Mouse (Mus musculus): ENCODE data around the gene Spock1.

The Spock1 gene

DNA sequence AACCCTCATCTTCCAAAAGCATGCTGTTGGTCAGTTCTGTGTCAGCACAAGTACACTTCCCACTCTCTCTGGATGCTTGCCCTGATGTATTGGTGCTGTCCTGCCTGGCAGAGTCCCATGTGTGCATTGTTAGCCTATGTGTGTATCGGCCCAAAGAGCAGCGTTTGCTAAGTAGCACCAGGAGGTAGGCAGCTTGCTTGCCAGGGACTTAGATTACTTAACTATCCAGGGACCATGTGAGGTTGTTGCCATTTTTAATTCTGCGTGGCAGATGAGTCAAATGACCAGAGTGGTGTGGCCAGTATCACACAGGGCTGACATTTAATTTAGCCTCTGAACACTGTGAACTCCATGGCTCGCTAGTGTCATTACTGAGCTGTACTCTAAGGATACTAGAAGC, 256.9 kb downstream of the Spock1 start:
- no peak for DNase-seq (ENCODE audit: low read depth)

DNA sequence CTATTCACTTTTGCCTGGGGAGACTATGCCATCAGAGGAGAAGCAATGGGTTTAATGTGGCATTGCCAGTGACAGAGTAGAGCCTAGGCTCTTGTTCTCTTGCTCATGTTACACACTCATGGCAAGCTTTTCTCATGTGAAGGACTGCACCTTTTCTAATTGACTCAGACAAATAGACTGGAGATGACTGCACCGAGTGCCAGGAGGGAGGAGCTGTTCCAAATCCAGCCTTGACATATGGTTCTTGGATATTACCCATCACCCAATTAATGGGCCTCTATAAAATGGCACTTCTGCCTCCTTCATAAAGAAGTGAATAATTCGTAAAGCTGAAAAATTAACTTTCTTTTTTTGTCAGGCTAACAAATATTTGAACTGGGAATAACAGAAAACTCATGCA, 259.3 kb downstream of the Spock1 start:
- no peak for DNase-seq (ENCODE audit: low read depth)

DNA sequence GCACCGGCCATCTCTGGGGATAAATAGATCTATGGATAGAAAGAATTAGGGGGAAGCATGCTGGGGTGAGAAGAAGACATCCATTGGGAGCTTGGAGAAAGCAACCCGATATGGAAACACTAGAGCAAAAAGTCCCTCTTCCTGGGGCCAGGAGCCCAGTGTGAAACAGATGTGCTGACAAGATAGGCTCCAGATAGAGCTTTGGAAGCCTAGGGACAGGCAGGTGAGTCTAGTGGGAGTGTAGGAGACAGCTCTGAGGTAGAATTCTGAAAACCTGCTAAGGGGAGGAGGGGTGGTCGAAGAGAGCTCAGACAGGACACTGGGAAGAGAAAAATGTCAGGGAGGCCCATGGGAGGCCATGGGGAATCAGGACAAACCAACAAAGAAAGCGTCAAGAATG, 260.7 kb downstream of the Spock1 start:
- DNase-seq (ENCODE audit: low read depth): no peak

DNA sequence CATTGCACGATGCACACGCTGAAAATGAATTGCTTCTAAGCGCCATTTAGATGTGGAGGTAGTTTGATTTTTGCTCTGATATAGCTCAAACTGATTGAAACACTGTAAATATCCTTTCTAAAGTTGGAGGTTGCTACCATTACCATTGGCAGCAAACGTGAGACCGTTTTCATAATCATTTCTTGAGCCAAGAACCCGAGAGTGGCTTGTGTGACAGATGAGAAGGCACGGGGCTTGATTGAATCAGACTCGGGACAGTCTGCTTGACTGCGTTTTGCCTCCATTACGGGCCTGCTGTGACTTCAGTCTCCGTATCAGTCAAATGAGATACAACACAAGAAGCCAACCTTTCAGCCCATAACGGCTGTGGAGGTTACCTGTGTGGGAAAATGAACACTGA, 265.1 kb downstream of the Spock1 start:
- DNase-seq (ENCODE audit: low read depth): no peak

DNA sequence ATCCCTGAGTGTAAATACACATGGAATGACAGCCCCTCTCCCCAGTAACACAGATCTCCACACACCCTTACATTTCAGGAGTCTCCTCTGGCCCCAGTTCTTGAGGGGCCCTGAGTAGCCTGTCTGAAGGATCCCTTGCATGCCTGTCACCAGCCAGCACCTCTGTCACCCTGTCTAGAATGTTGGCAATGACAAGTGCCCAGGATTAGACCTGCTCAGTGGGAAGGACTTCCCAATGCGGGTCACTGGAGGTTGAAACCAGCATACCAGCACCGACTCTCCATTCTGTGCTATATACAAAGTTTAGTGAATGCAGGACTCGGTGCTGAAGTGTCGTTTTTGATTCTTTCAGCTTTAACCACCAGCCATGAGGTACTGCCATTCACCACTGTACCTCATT, 266.5 kb downstream of the Spock1 start:
- DNase-seq (ENCODE audit: low read depth): no peak

DNA sequence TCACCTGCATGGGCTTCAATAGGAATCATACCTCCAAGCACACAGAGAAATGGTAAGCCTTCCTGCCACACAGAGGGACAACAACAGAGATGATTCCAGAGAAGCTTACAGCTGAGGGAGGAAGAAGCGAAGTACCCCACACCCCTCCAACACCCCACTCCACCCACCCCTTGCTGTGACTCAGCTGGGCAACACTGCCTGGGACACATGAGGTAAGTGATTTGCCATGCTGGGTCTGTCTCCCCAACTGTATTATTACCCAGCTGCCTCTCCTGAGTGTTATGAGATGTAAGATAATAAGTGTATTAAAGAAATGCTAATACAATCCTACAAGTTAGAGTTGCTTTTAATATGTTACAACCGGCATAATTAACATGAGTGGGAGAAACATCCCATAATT, 267.2 kb downstream of the Spock1 start:
- no peak for DNase-seq (ENCODE audit: low read depth)

DNA sequence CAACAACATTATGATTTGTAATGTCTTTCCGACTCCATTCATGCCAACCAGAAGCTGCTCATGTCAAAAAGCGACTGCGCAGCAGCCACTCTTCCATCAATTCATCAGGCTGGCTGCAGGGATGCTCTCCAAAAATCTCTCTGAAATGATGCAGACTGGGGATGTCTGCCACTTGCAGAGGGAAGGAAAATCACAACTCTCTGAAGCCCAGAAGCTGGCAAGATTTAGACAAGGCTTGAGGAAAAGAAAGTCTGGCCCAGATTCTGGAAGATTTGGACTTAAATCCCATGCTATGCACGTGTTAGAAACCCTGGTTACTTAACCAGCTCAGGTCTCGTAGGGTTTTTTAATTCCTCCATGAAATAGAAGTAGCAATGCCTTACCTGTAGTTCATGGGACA, 269.3 kb downstream of the Spock1 start:
- DNase-seq (ENCODE audit: low read depth): no peak

DNA sequence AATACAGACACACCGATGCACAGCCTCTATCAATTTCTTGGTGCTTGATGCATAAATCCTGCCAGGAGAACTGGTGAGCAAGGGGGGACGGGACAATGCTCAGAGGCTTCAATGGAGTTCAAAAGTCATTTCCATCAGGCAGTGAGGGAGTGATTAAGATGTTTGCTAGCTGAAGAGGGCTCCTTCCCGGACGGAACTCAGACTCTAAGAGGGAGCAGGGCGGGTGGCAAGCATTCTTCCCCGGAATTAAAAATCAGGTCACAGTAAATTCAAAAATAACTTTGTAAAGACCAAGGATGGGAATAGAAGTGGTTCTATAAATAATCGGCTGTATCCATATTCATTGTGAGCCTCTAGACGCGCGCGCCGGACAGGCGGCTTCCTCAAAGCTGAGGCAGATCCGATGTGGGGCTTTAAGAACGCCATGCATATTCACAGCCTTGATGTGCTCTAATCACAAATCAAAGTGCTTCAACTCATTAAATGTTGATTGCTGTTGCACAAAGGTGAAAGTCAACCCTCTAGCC, 270.5 kb downstream of the Spock1 start:
- no peak for DNase-seq (ENCODE audit: low read depth)

DNA sequence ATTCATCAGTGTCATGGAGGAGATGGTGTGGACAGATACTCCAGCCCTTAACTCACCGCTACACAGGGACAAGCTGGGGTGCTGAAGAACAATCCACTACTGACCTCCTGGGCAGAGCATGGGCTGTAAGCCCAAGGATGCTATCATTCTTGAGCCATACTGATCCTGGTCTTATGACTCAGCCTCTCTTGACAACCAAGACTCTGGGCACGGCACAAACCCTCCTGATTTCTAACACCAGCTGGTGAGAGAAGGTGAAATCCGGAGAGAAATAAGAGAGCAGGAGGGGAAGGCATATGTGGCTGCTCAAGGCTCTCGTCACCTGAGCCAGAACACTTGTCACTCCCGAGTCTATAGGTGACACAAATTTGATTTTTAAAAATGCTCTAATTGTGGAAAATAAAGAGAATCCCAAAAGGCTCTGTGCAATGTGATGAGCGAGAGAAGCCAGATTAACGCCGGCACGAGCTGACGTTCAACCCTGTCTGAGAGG, 271.0 kb downstream of the Spock1 start:
- no peak for DNase-seq (ENCODE audit: low read depth)

DNA sequence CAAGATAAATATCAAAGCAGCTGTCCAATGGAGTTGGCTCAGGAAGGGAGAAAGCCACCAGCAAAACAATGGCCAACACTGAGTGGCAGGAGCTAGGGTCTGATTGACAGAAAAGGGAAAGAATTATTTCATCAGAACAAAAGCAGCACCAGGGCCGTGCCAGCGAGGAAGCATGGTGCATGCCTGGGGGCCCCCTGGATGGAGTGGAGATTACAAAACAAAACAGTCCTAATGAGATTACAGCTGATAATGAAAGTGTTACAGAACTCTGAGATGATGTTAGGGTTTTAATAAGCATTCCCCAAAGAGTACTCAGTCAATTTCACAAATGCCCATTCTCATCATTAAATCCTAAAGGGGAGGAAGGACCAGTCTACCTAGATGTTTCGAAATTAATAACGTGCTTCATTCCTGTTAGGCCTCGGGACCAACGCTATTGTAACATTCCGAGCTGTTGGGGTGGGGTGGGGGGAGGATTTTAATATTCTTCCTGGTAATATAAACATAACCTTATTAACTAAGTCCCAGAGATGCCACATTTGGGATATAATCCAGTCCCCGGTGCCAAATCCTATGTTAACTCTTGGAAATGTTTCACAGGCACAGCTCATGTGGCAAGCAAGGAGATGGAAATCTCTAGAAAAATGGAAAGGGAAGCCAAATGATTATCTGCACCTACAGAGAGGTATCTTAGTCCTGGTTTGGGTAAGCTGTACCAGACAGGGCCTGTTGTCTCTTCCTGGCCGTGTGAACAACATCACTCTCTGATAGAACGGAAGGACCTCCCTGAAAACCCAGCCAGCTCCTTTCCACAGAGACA, 271.7 kb downstream of the Spock1 start:
- DNase-seq (ENCODE audit: low read depth): no peak

DNA sequence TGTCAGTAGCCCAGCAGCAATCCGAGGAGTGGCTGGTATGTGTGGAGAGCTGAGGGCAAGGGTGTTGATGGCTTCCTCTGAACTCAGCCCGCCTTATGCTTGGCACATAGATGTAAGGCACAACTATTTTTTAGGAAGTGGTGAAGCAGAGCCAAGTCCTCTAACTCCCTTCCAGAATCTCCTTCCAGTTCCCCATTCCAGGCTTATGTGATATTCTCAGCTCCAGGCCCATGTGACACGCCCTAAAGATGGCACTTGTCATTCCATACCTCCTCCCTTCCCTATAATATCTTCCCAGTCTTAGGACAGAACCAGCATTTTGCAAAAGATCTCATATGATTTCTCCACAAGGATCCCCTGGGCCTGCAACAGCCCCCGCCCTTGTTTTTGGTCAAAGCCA, 277.6 kb downstream of the Spock1 start:
- DNase-seq (ENCODE audit: low read depth): no peak

DNA sequence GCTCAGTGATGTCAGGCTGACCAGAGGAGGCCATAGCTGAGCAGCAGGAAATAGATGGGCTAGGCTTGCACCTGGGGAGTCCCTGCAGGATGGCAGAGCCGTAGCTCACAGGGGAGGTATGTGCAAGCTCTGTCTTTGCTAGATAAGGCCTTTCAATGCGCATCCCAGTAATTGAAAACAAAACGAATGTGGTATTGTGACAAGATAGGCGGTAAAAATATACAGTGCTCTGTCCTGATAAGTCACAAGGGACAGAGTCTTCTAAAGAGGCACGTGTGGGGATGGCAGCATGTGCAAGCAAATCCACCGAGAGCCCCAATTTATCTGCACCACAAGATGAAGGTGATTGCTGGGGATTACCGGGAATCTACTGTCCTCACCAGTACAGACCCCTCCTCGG, 279.9 kb downstream of the Spock1 start:
- DNase-seq (ENCODE audit: low read depth): no peak

DNA sequence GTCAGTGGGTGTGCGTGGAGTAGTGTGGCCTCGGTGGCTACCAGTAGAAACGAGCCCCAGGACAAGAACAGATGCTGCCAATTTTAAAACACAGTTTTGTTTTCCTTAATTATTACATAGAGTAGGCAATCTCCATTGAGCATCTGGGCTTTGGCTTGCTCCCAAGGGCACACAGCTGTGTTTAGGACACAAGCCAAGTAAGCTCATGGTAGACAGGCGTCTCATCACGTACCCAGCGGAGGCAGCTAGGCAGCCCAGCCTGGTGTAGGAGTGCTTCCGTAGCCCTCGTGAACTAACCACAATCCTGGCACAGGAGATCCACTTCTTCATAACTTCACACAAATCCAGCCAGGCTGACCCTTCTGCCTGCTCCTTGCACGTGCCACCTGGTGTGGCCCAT, 281.7 kb downstream of the Spock1 start:
- DNase-seq (ENCODE audit: low read depth): no peak

DNA sequence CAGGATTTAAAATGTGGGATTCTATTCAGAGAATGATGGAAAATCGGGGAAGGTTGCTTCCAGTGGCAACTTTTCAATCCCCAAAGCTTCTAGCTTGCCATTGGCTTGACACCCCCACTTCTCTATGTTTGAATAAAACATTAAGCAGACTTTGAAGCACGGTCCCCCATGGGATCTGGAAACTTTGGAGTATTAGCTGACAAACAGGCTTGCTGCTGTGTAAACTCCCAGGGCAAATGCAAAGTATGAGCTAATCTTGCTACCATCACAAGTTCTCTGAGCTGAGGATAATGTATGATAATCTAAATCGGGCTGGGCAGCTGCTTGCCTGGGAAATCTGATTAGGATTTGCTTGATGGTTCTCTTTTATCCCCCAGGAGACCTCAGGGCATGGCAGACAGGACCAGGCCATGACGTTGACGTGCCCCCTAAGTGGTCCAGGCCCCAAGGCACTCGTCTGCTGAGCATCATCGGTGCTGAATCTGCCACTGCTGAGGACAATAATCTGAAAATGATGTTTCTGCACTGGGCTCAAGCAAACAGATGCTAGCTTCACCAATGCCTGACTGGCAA, 284.1 kb downstream of the Spock1 start:
- no peak for DNase-seq (ENCODE audit: low read depth)

DNA sequence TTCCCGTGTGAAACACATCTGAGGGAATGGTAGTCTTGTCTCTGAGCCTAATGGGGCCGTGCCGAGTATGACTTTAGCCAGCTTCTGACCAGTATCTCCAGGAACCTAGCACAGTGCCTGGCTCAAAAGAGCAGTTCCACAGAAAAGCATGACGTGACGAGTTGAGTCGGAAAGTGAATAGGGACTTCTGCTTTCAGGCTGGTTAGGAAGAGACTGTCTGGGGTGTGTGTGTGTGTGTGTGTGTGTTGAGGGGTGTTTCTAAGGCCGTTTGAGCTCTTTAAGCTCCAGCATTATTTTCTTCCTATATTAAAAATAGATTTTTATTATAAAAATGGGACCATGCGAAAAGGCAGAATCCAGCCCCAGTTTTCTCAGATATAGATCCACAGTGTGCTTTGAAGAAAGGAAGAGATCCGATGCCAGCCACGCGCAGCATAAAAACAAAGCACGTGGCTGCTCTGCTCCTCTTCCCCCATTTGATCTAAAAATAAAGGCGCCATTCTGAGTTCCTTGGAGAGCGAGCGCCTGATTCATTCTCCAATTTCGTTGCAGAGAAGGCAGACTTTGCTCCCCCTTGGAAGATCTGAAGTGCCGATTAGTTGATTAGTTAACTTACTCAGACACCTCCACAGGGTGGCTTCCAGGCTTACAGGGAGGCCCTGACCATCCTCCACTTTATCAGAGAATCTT, 288.9 kb downstream of the Spock1 start:
- DNase-seq (ENCODE audit: low read depth): no peak

DNA sequence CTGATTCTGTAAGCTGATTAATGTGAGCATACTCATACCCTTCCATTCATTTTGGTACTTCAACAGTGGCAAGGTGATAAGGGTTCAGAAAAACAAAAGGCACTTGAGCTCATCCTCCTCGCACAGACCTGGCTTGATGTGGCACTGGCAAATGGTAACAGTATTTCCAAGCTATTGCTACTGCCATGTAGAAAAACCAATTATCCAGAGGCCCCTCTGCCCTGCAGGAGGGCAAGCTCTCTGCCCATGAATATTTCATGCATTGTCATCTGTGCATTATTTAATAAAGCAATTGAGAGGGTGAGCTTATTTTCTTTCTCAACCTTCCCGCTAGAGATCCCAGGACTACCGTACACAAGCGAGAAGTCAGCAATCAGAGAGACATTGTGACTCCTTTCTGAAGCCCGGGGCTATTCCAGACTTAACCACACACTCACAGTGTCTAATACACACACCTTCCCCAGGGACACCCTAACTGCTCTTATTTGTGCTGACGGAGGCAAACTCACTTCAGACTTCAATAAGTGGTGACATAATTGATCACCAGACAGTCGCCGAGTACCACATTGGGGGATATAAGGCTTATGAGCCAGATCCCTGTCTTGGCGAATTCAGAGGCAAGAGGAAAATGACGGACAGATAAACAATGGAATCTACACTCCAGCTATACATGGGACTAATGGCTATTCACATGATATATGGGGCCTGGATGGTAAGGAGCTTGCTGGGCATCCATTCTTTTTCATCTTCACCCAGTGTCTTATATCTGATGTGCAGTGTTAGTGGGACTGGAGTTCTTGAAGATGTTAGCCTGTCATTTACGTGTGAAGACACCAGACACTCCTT, 296.6 kb downstream of the Spock1 start:
- no peak for DNase-seq (ENCODE audit: low read depth)

DNA sequence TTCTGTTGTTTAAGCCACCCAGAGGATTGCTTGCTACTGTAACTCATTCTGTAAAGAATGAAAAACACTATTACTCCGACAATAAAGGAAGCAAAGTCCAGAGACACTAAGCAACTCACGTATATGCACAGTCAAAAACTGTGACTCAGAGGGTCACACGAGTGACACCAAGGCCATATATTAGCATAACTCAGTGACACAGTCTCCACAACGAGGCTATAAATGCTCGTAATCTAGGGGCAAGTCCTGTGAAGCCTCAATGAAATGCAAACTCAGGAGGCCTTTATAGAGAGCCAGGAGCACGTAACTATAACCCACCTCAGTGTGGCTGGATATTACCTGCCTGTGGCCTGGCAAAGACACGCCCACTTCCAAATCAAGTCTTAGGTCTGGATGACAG, 298.2 kb downstream of the Spock1 start:
- DNase-seq (ENCODE audit: low read depth): no peak

DNA sequence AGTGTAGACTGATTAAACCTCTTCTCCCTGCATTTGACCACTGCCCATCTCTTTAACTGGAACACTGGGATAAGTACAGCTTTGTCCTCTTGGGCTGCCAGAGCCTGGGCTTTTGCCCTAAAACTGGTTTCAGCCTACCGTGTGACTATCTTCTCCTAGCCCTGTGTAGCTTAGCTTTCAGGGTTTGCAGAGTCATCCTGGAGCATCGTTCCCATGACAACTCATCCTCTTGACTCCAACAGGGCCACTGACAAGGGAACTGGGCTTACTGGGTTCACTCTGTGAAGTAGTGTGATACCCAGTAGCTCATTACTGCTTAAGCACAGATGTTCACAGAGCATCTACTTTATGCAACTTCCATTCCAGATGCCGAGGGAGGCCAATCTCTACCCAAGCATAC, 303.7 kb downstream of the Spock1 start:
- DNase-seq (ENCODE audit: low read depth): no peak

DNA sequence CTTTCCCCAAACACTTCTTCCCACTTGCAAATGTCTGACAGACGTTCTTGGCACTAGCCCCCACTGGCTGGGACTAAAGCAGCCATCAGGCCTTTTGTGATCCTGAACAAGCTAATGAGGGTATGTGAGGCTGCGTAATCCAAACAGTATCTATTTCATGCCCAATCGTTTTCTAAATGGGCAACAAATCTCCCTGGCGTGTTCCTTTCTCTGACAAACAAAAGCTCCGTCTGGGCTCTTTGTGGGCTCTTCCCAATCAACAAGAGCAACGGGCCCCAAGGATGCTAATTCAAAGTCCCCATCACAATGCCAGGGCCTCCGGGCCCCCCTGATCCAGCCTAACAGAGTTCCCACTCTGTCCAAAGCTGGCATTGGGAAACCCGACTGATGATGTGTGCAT, 304.9 kb downstream of the Spock1 start:
- no peak for DNase-seq (ENCODE audit: low read depth)

DNA sequence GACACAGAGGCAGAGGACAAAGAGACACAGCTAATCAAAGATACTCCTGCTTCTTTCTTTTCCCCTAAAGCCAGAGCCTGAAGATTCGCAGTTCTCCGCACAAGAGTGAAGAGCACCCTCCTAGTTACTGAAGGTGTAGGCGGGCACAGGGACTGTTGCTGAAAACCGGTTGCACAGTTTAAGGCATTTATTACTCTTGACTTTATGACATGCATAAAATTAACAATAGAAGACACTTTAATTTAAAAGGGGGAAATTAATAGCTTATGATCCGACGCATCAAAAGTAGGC, 312.4 kb downstream of the Spock1 start:
- DNase-seq (ENCODE audit: low read depth): no peak

DNA sequence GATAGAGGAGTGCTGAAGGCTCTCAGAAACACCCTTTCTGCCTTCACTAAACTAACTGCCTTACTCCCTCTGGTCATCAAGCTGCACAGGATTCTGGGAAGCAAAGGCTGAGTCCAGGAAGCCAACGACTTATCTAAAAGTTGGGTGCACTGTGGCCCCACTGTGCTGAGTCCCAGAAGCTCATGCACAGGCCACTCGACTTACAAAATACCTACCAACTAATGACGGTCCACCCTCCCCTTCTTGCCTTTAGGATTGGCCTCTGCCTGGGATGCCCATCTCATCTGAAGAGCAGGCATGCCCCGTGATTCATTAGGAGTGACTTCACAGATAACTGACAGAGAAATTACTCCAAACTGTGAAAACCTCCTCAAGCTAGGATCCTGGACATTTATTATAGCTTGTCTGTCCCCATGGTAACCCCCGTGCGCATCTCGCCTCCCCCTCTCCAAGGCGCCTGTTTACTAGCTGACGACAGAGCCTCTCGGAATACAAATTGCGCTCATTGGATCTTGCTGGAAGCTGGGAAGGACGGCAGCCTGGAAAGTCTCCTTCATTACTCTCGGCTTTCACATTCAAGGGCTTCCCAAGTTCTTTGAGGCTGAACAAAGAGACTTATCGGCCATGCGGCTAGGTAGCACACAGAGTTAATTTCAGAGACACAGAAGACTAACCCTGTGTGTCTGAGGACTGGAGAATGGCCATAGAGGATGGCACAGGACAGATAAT, 312.9 kb downstream of the Spock1 start:
- no peak for DNase-seq (ENCODE audit: low read depth)

Measured in induced T-regulatory cell, adult 2 months (primary cell).